16 mouse cellular contexts compared by ENCODE assay signal in genomic region chr2:109303638-109304037, GRCm38 (mm10).
"Had no signal": no experiment of that assay in that cellular context is flagged by ENCODE, and none has a peak within 500 bp of the region (broad histone marks: within the 10 kb centered on the region; RNA-seq: fewer than 3 reads in every experiment).

No protein-coding gene starts in this region.

- H3K36me3 ChIP-seq: neural tube, embryonic 13.5 days; neural tube, embryonic 15.5 days had no signal

- H3K4me1 ChIP-seq: neural tube, embryonic 13.5 days; neural tube, embryonic 15.5 days; stomach, embryonic 15.5 days had no signal

- H3K27me3 ChIP-seq: neural tube, embryonic 13.5 days; neural tube, embryonic 15.5 days; stomach, embryonic 15.5 days had no signal

- DNase-seq: retina, postnatal 1 day; right cerebral cortex, adult 18-20 months; right cerebral cortex, postnatal 14 days; right cerebral cortex, postnatal 25 days; right cerebral cortex, postnatal 4 days; spleen, adult 18-20 months; thymus, adult 18-20 months; thymus, adult 2 months; thymus, postnatal 14 days; thymus, postnatal 25 days; thymus, postnatal 36 days; thymus, postnatal 4 days had no signal

- H3K9ac ChIP-seq: neural tube, embryonic 13.5 days; neural tube, embryonic 15.5 days; stomach, embryonic 15.5 days had no signal

- H3K4me3 ChIP-seq: neural tube, embryonic 13.5 days; neural tube, embryonic 15.5 days; stomach, embryonic 15.5 days had no signal

- H3K27ac ChIP-seq: neural tube, embryonic 13.5 days; neural tube, embryonic 15.5 days; stomach, embryonic 15.5 days; stomach, postnatal 0 days had no signal

- H3K9me3 ChIP-seq: neural tube, embryonic 13.5 days; neural tube, embryonic 15.5 days; stomach, embryonic 15.5 days had no signal
